Mouse (Mus musculus) kidney, adult 2 months (tissue): ENCODE measurements at regions not wholly inside any gene's neighbourhood (a gene's known extent, or its start where the extent isn't known, plus 50 kb on each side); places are given as distances from the start of the nearest gene placed in this dataset.

Experiments
- CTCF ChIP-seq: fragments of 200-500 bp; conservative IDR thresholded peaks from 2 replicates; pipeline ENCODE4 v1.5.1; 2011; ENCODE audit warnings: low read depth, mild to moderate bottlenecking, control low read depth, low read length, moderate library complexity, mixed read lengths; ENCODE audit not compliant: insufficient read depth, insufficient read length
- POLR2A ChIP-seq: fragments of 200-500 bp; IDR thresholded peaks from one replicate; pipeline ENCODE4 v1.6.1; 2011; ENCODE audit warnings: low read depth, low read length, control low read depth

- TF ChIP-seq CTCF (no peak), POLR2A (no peak)
These were observed 296.7 kb upstream of the Epha4 start for GRCm38 (mm10) chr1:77811573-77811972.
